In genomic region chr8:86327982-86328381, GRCm38 (mm10) we compare ENCODE assay signal across 16 mouse cellular contexts.
"Had no signal": no experiment of that assay in that cellular context is flagged by ENCODE, and none has a peak within 500 bp of the region (broad histone marks: within the 10 kb centered on the region; RNA-seq: fewer than 3 reads in every experiment).

No protein-coding gene starts in this region.

- ATAC-seq: liver, postnatal 0 days; lung, postnatal 0 days; midbrain, embryonic 15.5 days had no signal

- DNase-seq: liver, postnatal 0 days; lung, adult 2 months; lung, postnatal 14 days; lung, postnatal 36 days; thymus, adult 2 months; thymus, postnatal 25 days; thymus, postnatal 4 days had no signal

- H3K4me3 ChIP-seq: lung, embryonic 15.5 days; megakaryocyte, embryonic 14.5 days; midbrain, embryonic 13.5 days; midbrain, embryonic 15.5 days; neural tube, embryonic 12.5 days; stomach, embryonic 15.5 days had no signal

- H3K27ac ChIP-seq: lung, embryonic 15.5 days; macrophage; neural tube, embryonic 12.5 days; stomach, embryonic 15.5 days; stomach, postnatal 0 days had no signal
